Mouse (Mus musculus) ES-Bruce4 (cell line): ENCODE data around the gene Ros1.

Source experiments
- CTCF ChIP-seq: IDR thresholded peaks from one replicate; pipeline ENCODE4 v1.8.1; 2011; ENCODE audit warnings: low read depth, low read length
- EP300 ChIP-seq: IDR thresholded peaks from 2 replicates; pipeline ENCODE4 v1.6.1; 2011; ENCODE audit warnings: low read depth, low read length; ENCODE audit not compliant: insufficient read depth
- POLR2A ChIP-seq: IDR thresholded peaks from one replicate; pipeline ENCODE4 v1.8.1; 2011; ENCODE audit warnings: low read length; ENCODE audit not compliant: insufficient read depth

GRCm38 (mm10) chr10:52182878-52183277 is 12.2 kb downstream of the Ros1 start:
- TF ChIP-seq CTCF = peak; percentile 21
- TF ChIP-seq EP300 = no peak
- TF ChIP-seq POLR2A = no peak
